Mouse (Mus musculus) cortical plate, adult 2 months (tissue): ENCODE measurements around the gene Selenon.

Experiments
- CTCF ChIP-seq: fragments of 200-500 bp; IDR thresholded peaks from 2 replicates; pipeline ENCODE4 v1.5.1; 2011; ENCODE audit warnings: mild to moderate bottlenecking, control low read depth, low read length; ENCODE audit not compliant: insufficient read depth; ENCODE audit errors: extremely low read depth
- POLR2A ChIP-seq: fragments of 200-500 bp; IDR thresholded peaks from 2 replicates; pipeline ENCODE4 v1.6.1; 2011; ENCODE audit warnings: mild to moderate bottlenecking, low read length, control low read depth; ENCODE audit not compliant: insufficient read depth; ENCODE audit errors: extremely low read depth

DNA sequence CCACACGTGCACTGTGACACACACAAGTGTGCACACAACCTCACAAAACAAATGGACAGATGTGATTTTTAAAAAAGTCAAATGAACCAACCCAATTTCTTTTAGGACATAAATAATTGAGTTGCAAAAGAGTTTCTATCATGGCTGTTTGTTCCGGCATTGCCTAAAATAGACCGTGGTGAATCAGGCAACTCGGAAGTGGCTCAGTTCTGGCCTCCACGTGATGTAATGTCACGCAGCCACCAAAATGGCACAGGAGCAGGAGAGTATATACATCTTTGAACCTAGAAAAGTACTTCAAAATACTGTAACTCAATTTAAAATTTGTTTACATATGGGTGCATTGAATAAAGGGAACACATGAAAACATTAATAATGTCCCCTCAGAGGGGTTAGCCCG, 34.2 kb upstream of the Selenon start:
- TF ChIP-seq CTCF (no peak), POLR2A (no peak)
